Mouse (Mus musculus): ENCODE measurements around the gene Set. TPM values are rescaled to one million over a fixed set of nuclear protein-coding genes. Genes with fewer than 3 reads are reported as not detected.

Set gene
- polyA plus RNA-seq, 1 experiment from 2014 or later: 218 TPM

GRCm38 (mm10) chr2:30032957-30033356 is 24.2 kb upstream of the Set start:
- WGBS: 75% methylated on average over 6 of the region's 6 CpGs
- Histone ChIP-seq H3K9ac (ENCODE audit: low read length) (no peak overlapping the region), H3K36me3 (ENCODE audit: control insufficient read depth, insufficient read depth, low read length) (peaks cover 57% of the 10 kb centered on the region), H3K4me1 (ENCODE audit: control insufficient read depth in 2 of 2, insufficient read depth in 2 of 2, low read length in 2 of 2) (no peaks in the 10 kb centered on the region), H3K9me3 (ENCODE audit: control insufficient read depth, low read length) (no peaks in the 10 kb centered on the region), H3K4me2 (ENCODE audit: low read length) (no peak overlapping the region), H3K4me3 (ENCODE audit: control insufficient read depth in 1 of 2, insufficient read depth in 1 of 2, low read depth in 1 of 2, low read length in 2 of 2) (no peak overlapping the region), H3K27me3 (ENCODE audit: control insufficient read depth, insufficient read depth, low read length) (no peaks in the 10 kb centered on the region), H3K27ac (replicated peaks in 1 of 2; ENCODE audit: control insufficient read depth in 1 of 2, insufficient read depth in 1 of 2, low read depth in 2 of 2, low read length in 2 of 2) (no peak overlapping the region)
- ATAC-seq (ENCODE audit: insufficient number of reproducible peaks, insufficient read depth, low FRiP score, low read depth): no peak

DNA sequence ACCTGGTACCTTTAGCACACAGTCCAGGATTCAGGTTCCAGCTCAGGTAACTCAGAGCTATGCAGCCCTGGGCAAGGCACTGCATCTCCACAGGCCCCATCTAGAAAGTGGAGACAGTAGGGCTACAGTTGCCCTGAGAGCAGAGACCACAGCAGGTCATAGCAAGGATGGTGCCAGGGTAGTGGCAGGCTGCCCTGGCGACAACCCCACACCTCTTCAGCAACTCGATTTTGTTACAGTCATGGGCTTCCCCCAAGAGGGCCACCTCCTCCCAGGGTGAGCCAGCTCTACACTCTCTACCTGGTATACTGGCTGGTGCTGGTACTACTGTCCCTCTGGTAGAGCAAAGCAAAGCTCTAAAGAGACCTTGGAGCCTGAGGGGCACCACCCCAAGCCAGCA is 19.4 kb upstream of the Set start:
- WGBS: 78% methylated on average over 2 of the region's 2 CpGs
- H3K4me1 ChIP-seq (ENCODE audit: control insufficient read depth in 2 of 2, insufficient read depth in 2 of 2, low read length in 2 of 2): no peaks in the 10 kb centered on the region
- H3K36me3 ChIP-seq (ENCODE audit: control insufficient read depth, insufficient read depth, low read length): peaks cover 10% of the 10 kb centered on the region
- no peak overlapping the region for H3K4me3 ChIP-seq (ENCODE audit: control insufficient read depth in 1 of 2, insufficient read depth in 1 of 2, low read depth in 1 of 2, low read length in 2 of 2)
- no peak overlapping the region for H3K27ac ChIP-seq (replicated peaks in 1 of 2; ENCODE audit: control insufficient read depth in 1 of 2, insufficient read depth in 1 of 2, low read depth in 2 of 2, low read length in 2 of 2)
- no peak for ATAC-seq (ENCODE audit: insufficient number of reproducible peaks, insufficient read depth, low FRiP score, low read depth)
- no peaks in the 10 kb centered on the region for H3K9me3 ChIP-seq (ENCODE audit: control insufficient read depth, low read length)
- H3K9ac ChIP-seq (ENCODE audit: low read length): no peak overlapping the region
- no peaks in the 10 kb centered on the region for H3K27me3 ChIP-seq (ENCODE audit: control insufficient read depth, insufficient read depth, low read length)
- H3K4me2 ChIP-seq (ENCODE audit: low read length): no peak overlapping the region

- Histone ChIP-seq H3K4me3 (ENCODE audit: control insufficient read depth in 1 of 2, insufficient read depth in 1 of 2, low read depth in 1 of 2, low read length in 2 of 2) (no peak overlapping the region), H3K36me3 (ENCODE audit: control insufficient read depth, insufficient read depth, low read length) (peaks cover 6% of the 10 kb centered on the region; the same call in 1 of the 2 replicates), H3K9ac (ENCODE audit: low read length) (no peak overlapping the region), H3K4me1 (ENCODE audit: control insufficient read depth in 2 of 2, insufficient read depth in 2 of 2, low read length in 2 of 2) (no peaks in the 10 kb centered on the region), H3K4me2 (ENCODE audit: low read length) (no peak overlapping the region), H3K27ac (replicated peaks in 1 of 2; ENCODE audit: control insufficient read depth in 1 of 2, insufficient read depth in 1 of 2, low read depth in 2 of 2, low read length in 2 of 2) (no peak overlapping the region), H3K9me3 (ENCODE audit: control insufficient read depth, low read length) (no peaks in the 10 kb centered on the region), H3K27me3 (ENCODE audit: control insufficient read depth, insufficient read depth, low read length) (no peaks in the 10 kb centered on the region)
- ATAC-seq (ENCODE audit: insufficient number of reproducible peaks, insufficient read depth, low FRiP score, low read depth): no peak
- 87% methylated on average over 10 of the region's 10 CpGs for WGBS
These were observed 18.8 kb upstream of the Set start for GRCm38 (mm10) chr2:30038370-30038769.

GRCm38 (mm10) chr2:30039687-30040086 is 17.5 kb upstream of the Set start:
- no peak for ATAC-seq (ENCODE audit: insufficient number of reproducible peaks, insufficient read depth, low FRiP score, low read depth)
- H3K9me3 ChIP-seq (ENCODE audit: control insufficient read depth, low read length): no peaks in the 10 kb centered on the region

GRCm38 (mm10) chr2:30042445-30042844 is 14.7 kb upstream of the Set start:
- Histone ChIP-seq H3K36me3 (ENCODE audit: control insufficient read depth, insufficient read depth, low read length) (peaks cover 9% of the 10 kb centered on the region; the same call in 1 of the 2 replicates), H3K9ac (ENCODE audit: low read length) (no peak overlapping the region), H3K27me3 (ENCODE audit: control insufficient read depth, insufficient read depth, low read length) (no peaks in the 10 kb centered on the region), H3K4me2 (ENCODE audit: low read length) (no peak overlapping the region), H3K27ac (replicated peaks in 1 of 2; ENCODE audit: control insufficient read depth in 1 of 2, insufficient read depth in 1 of 2, low read depth in 2 of 2, low read length in 2 of 2) (no peak overlapping the region), H3K9me3 (ENCODE audit: control insufficient read depth, low read length) (no peaks in the 10 kb centered on the region), H3K4me3 (ENCODE audit: control insufficient read depth in 1 of 2, insufficient read depth in 1 of 2, low read depth in 1 of 2, low read length in 2 of 2) (no peak overlapping the region), H3K4me1 (ENCODE audit: control insufficient read depth in 2 of 2, insufficient read depth in 2 of 2, low read length in 2 of 2) (no peaks in the 10 kb centered on the region)
- no peak for ATAC-seq (ENCODE audit: insufficient number of reproducible peaks, insufficient read depth, low FRiP score, low read depth)
- WGBS: 12% methylated on average over 4 of the region's 4 CpGs

More at GRCm38 (mm10) chr2:30039687-30040086, 17.5 kb upstream of the Set start:
- no peaks in the 10 kb centered on the region for H3K27me3 ChIP-seq (ENCODE audit: control insufficient read depth, insufficient read depth, low read length)
- no peak overlapping the region for H3K27ac ChIP-seq (replicated peaks in 1 of 2; ENCODE audit: control insufficient read depth in 1 of 2, insufficient read depth in 1 of 2, low read depth in 2 of 2, low read length in 2 of 2)
- no peak overlapping the region for H3K4me2 ChIP-seq (ENCODE audit: low read length)
- no peaks in the 10 kb centered on the region for H3K4me1 ChIP-seq (ENCODE audit: control insufficient read depth in 2 of 2, insufficient read depth in 2 of 2, low read length in 2 of 2)
- H3K9ac ChIP-seq (ENCODE audit: low read length): no peak overlapping the region
- no peak overlapping the region for H3K4me3 ChIP-seq (ENCODE audit: control insufficient read depth in 1 of 2, insufficient read depth in 1 of 2, low read depth in 1 of 2, low read length in 2 of 2)
- peaks cover 6% of the 10 kb centered on the region; the same call in 1 of the 2 replicates for H3K36me3 ChIP-seq (ENCODE audit: control insufficient read depth, insufficient read depth, low read length)

DNA sequence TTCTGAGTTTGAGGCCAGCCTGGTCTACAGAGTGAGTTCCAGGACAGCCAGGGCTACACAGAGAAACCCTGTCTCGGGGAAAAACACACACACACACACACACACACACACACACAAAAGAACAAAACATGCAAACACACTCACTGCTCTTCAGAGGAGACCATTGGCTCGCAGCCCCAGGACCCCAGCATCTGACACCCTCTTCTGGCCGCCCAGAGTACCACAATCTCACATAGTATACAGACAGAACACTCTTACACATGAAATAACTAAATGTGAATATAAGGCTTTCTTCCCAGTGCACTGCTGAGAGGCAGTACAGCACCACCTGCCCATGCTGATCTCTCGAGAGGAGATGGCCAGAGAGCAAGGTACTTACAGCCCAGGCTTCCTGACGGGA is 12.6 kb upstream of the Set start:
- Histone ChIP-seq H3K36me3 (ENCODE audit: control insufficient read depth, insufficient read depth, low read length) (0 out of 2 replicates have a peak, but pooled peaks cover 3% of the 10 kb centered on the region), H3K4me1 (ENCODE audit: control insufficient read depth in 2 of 2, insufficient read depth in 2 of 2, low read length in 2 of 2) (peaks cover 4 to 5% of the 10 kb centered on the region in 2 experiments; a peak in 3 of 4 replicates), H3K4me3 (ENCODE audit: control insufficient read depth in 1 of 2, insufficient read depth in 1 of 2, low read depth in 1 of 2, low read length in 2 of 2) (no peak overlapping the region), H3K9ac (ENCODE audit: low read length) (no peak overlapping the region), H3K9me3 (ENCODE audit: control insufficient read depth, low read length) (no peaks in the 10 kb centered on the region), H3K27me3 (ENCODE audit: control insufficient read depth, insufficient read depth, low read length) (no peaks in the 10 kb centered on the region), H3K4me2 (ENCODE audit: low read length) (no peak overlapping the region), H3K27ac (replicated peaks in 1 of 2; ENCODE audit: control insufficient read depth in 1 of 2, insufficient read depth in 1 of 2, low read depth in 2 of 2, low read length in 2 of 2) (no peak overlapping the region)
- ATAC-seq (ENCODE audit: insufficient number of reproducible peaks, insufficient read depth, low FRiP score, low read depth): no peak
- 83% methylated on average over 5 of the region's 5 CpGs for WGBS

DNA sequence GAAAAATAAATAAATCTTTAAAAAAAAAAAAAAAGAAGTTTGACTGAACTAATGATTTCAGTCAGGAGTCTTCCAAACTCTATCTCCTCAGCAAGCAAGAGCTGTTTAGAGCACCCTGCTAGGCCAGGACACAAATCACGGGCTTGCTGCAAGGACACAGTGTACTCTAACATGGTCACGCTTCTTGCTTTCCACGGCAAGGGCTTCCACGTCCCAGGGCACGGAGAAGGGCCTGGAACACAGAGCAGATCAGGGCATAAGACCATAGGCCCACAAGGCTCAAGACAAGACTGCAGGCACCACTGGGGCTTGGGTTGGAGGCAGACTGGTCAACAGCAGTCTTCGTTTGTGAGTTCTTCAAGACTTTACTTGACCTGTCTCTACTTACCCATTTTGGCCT is 10.1 kb upstream of the Set start:
- ATAC-seq (ENCODE audit: insufficient number of reproducible peaks, insufficient read depth, low FRiP score, low read depth): no peak
- H3K27me3 ChIP-seq (ENCODE audit: control insufficient read depth, insufficient read depth, low read length): no peaks in the 10 kb centered on the region
- H3K36me3 ChIP-seq (ENCODE audit: control insufficient read depth, insufficient read depth, low read length): 0 out of 2 replicates have a peak, but pooled peaks cover 3% of the 10 kb centered on the region
- H3K4me1 ChIP-seq (ENCODE audit: control insufficient read depth in 2 of 2, insufficient read depth in 2 of 2, low read length in 2 of 2): peaks cover 4 to 5% of the 10 kb centered on the region in 2 experiments; a peak in 3 of 4 replicates
- no peak overlapping the region for H3K4me2 ChIP-seq (ENCODE audit: low read length)
- no peak overlapping the region for H3K4me3 ChIP-seq (ENCODE audit: control insufficient read depth in 1 of 2, insufficient read depth in 1 of 2, low read depth in 1 of 2, low read length in 2 of 2)
- H3K27ac ChIP-seq (replicated peaks in 1 of 2; ENCODE audit: control insufficient read depth in 1 of 2, insufficient read depth in 1 of 2, low read depth in 2 of 2, low read length in 2 of 2): no peak overlapping the region
- 96% methylated on average over 6 of the region's 6 CpGs for WGBS
- no peaks in the 10 kb centered on the region for H3K9me3 ChIP-seq (ENCODE audit: control insufficient read depth, low read length)
- no peak overlapping the region for H3K9ac ChIP-seq (ENCODE audit: low read length)

DNA sequence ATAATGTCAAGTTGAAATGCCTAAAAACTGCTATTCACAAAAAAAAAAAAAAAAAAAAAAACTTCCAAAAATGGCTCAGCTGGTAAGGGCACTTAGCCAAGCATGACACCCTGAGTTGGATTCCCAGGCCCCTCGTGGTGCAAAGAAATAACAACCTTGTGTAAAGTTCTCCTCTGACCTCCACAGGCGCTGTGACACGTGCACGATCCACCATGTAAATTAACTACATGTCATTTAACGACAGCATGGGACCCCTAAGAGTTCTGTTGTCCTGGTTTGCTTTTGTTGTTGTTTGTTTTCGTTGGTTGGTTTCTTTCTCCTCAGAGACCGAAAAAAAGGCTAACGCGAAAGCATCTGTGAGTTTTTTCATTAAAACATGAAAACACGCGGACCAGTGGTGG is 9.1 kb upstream of the Set start:
- H3K27ac ChIP-seq (replicated peaks in 1 of 2; ENCODE audit: control insufficient read depth in 1 of 2, insufficient read depth in 1 of 2, low read depth in 2 of 2, low read length in 2 of 2): peak overlapping the region; percentile 20 to 89; a peak in 2 of 4 replicates

More for the DNA sequence above, 9.1 kb upstream of the Set start:
- peak overlapping the region; percentile 65 to 70 for H3K4me3 ChIP-seq (ENCODE audit: control insufficient read depth in 1 of 2, insufficient read depth in 1 of 2, low read depth in 1 of 2, low read length in 2 of 2)
- H3K36me3 ChIP-seq (ENCODE audit: control insufficient read depth, insufficient read depth, low read length): 0 out of 2 replicates have a peak, but pooled peaks cover 3% of the 10 kb centered on the region
- WGBS: 55% methylated on average over 11 of the region's 11 CpGs
- H3K4me1 ChIP-seq (ENCODE audit: control insufficient read depth in 2 of 2, insufficient read depth in 2 of 2, low read length in 2 of 2): peaks cover 4 to 5% of the 10 kb centered on the region in 2 experiments; a peak in 3 of 4 replicates
- no peaks in the 10 kb centered on the region for H3K9me3 ChIP-seq (ENCODE audit: control insufficient read depth, low read length)
- ATAC-seq (ENCODE audit: insufficient number of reproducible peaks, insufficient read depth, low FRiP score, low read depth): no peak
- H3K9ac ChIP-seq (ENCODE audit: low read length): peak overlapping the region; percentile 78
- no peaks in the 10 kb centered on the region for H3K27me3 ChIP-seq (ENCODE audit: control insufficient read depth, insufficient read depth, low read length)
- peak overlapping the region; percentile 86 for H3K4me2 ChIP-seq (ENCODE audit: low read length)

All from heart, embryonic 14.5 days (tissue).